Mouse (Mus musculus): ENCODE data around the gene Dph5.

Gene Dph5

DNA sequence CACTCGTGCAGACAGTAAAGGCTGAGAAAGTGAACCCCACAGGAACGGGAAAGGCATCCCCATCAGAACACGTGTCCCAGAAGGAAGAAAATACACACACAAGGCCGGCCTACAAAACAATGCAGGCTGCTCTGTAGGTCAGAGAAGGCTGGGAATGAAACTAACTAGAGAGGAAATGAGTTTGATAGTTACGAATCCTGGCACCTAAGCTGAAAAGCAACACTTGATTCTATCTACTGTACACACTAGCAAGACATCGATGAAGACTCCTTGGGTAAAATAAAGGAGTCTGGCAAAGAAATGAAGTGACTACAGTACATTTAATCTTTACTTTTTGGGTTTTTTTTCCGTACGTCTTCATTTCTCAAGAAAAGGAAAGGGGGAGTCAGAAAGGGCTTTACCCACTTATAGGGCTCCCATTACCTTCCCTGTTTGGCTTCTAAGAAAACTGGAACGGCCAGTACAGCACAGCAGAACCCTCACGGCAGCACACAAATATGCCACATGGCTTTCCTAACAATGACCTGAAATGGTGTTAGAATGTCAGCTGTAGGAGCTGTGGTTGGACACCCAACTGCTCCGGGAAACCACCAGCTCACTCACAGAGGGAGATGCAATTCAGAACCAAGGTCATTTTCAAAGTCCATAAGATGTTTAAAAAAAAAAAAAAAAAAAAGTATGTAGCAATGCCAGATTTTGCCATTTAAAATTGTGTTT lies 73.8 kb downstream of the Dph5 start:
- no peak for DNase-seq

DNA sequence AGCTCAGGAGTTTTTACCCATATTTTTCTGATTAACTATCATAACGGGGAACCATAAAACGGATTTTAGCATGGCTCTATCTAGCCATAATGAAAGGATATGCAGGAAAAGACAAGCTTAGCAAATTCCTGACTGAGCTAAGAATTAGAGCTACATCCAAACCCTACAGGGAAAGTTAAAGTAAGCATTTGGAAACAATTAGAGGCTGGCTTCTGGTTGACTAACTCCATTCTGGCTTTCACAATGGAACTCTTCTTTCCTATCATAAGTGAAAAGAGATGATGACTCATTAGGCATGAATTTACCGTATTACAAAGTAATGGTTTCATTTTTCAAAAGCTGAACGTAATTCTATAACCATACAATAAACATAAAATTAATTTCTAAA lies 74.4 kb downstream of the Dph5 start:
- no peak for DNase-seq

DNA sequence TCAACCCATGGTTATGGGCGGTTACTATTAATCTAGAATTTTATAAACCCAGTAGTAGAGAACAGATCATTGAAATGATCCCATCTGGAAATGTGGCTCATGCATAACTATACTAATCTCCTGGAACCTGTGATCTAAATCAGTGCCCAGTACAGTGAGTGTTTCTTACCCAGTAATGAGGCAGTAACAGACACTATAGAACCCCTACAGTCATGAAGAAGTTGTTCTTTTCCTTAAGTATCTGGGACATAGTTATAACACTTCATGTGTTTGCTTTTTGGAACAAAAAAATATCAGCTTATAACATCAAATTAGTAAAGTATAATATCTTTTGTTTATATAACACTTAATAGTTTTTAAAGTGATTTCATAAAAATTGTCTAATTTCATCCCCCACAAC lies 76.0 kb downstream of the Dph5 start:
- DNase-seq = no peak

DNA sequence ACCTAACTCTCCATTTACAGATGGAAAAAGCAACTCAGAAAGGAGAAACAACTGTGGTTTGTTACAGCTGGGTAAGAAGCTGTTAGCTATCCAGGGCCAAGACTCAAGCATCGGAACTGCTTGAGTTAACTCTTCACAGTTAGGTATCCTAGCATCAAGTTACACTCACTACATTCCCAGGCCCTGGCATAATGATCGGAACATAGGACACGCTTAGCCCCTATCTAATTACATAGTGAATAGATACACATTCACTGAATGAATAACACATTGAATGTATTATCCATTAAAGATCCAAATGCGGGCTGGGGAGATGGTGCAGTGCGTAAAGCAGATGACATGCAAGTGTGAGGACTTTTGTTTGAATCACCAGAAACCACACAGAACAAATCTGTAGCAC lies 76.4 kb downstream of the Dph5 start:
- DNase-seq = no peak

DNA sequence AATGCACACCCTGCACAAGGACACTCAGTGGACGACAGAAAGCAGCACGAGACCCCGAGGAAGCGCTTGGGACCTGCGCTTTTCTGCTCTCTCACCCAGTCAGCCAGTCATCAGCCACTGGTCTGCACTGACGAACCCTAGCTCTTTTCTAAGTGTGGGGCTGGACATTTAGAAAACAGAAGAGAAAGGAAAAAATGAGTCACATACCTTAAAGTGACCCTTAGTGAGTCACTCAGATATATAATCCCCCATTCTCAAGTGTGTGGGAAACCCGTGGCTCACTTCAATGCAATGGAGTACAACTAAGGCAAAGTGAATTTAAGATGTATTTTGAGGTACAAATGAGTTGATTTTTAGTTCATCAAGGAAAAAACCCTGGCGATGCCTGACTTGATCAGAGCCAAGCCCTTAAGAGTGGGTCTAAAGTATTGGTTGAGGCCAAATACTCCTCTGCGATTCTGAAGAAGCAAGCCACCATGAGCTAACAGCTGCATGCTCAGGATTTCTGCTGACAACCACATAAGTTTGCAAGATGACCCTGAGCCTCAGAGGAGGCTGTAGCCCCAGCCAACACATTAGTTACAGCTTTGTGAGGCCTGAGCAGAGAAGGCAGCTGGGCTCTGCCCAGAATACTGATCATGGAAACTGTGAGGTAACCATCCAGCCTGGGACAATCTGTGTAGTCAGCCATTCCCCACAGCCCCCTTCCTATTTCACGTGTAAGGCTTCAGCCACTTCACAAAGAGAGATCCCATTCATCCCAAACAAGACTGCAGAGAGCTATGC lies 81.3 kb downstream of the Dph5 start:
- DNase-seq = no peak

DNA sequence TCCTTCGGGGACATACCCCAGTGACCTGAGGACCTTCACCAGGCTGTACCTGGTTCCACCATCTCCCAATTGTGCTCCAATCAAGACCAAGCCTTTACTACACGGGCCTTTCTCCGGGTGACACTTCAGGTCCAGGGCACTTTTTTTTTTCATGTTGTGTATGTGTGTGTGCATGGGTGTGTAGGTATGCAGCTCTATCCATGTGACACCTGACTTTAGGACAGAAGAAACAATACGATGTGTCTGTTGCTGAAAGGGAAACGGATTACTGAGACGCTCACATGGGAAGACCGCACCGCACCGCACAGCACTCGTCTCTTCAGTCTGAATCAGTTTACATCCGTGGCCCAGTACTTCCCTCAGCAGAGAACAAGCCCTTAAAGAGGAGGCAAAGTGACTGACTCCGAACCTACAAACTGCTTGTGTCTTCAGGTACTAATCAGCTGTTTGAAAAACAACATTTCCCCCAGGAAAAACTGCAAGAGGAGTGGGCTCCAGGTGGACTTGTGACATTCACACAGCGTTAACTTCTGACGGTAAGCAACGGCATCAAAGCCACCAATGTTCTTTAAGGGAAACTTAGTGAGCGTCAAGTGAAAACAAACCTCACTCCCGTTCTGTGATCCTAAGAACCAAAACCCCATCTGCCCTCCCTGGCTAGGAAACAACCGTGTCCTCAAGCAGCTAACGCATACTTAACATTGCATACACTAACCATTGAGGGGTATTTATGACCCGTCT lies 83.6 kb downstream of the Dph5 start:
- no peak for DNase-seq

DNA sequence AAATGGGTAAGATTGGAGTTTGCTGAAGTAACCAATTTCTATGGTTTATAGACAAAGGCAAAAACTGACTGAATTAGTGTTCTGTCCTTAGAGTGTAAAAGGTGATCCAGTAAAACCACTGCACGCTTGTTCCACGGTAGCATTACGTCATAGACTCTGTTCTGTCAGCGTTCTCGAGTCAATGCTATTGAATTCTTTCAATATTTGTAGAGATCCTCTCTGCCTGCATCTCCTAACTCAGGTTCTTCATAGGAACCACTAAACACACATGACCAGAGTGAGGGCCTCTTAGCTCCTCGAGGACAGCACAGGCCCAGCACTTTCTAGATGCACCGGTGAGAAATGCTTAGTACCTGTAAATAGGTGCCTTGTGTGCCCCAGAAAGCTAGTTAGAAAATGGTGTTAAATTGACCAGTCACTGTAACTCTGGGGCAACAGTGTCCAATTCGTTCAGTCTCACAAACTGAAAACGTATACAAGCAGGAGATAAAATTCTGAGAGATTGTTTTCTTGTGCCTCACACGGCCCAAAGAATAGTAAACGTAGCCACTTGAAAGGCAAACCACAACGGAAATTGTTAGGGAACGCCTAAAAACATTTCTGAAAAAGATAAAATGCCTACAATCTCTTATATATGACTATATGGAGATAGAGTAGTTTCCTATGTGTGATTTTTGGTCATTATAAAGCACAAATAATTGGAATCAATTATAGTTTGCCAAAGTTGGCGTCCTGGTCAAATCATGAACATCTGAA lies 84.4 kb downstream of the Dph5 start:
- no peak for DNase-seq

DNA sequence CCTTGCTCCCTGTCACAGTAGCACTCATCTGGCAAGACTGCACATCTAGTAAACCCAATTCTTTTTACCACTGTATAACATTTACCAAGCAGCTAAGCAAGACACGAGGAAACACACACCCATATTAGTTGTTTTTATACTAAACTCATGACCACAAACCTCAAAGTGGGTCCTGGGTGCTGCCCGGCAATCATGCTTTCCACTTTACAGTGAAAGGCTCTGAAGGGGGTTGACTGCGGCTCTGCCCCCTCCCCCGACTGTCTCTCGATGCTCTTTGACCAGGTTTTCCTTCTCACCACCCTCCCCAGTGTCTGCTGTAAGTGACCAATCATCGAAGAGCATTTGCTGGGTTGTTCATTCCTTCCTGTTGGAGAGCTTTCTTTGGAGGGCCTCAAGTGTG lies 86.6 kb downstream of the Dph5 start:
- DNase-seq = no peak

DNA sequence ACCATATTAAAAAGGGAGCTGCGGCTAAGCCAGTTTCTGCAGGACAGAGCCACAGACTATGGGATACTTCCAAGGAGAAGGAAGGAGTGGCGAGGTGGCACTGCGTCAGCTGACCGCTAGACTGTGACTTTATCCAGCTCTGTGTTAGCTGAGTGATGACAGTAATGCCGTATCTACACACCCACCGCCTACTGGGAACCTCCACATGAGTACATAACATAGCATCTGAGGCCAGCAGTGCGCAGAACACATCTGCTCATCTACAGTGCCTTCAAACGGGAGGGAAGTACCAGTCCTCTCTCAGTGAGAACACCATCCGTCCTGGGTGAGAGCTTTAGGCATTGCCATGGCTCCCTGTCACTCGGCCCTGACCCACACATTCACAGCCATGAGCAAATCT lies 87.4 kb downstream of the Dph5 start:
- DNase-seq = no peak

DNA sequence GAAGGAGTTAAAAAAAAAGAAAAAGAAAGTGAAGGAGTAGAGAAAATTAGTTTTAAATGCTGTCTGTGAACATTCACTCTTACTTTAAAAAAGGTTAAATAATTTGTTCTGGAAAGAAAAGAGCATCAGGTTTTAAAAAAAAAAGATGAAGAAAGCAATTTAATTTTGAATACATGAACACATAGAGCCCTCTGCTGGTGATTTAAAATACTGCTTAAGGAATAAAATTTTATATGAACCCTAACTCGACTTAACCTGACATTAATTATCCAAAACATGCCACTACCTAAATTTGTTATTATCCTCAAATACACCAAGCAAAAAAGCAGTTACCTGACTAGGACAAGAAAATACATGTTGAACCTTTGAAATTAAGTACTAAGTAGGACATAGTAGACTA lies 91.4 kb downstream of the Dph5 start:
- no peak for DNase-seq

DNA sequence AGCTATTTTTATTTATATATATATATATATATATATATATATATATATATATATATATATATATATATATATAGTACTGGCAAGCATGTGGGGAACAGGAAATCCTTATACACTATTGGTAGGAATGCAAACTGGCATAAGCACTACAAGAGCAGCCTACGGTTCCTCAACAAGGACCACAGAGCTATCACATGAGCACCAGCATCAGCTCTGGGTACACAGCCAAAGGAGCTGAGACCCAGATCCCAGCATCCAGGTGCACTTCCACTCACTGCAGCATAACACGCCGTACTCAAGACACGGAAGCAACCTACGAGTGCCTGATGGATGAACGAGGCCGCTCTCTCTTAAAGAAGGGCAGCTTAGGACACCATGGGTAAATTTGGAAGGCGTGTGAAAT lies 95.6 kb downstream of the Dph5 start:
- no peak for DNase-seq

Measured in B cell, adult 2 months (primary cell).